Mouse (Mus musculus): ENCODE measurements around the gene Cend1. TPM values are rescaled to one million over a fixed set of nuclear protein-coding genes. Genes with fewer than 3 reads are reported as not detected.

Gene Cend1
- polyA plus RNA-seq, 1 experiment from 2014 or later = 1.6 TPM

- no peaks in the 10 kb centered on the region for H3K9me3 ChIP-seq (ENCODE audit: control insufficient read depth, low read length)
- no peak overlapping the region for H3K4me2 ChIP-seq (ENCODE audit: low read length)
- H3K4me3 ChIP-seq (ENCODE audit: control insufficient read depth in 1 of 2, insufficient read depth in 1 of 2, low read depth in 1 of 2, low read length in 2 of 2) = no peak overlapping the region
- H3K27me3 ChIP-seq (ENCODE audit: control insufficient read depth, insufficient read depth, low read length) = no peaks in the 10 kb centered on the region
- no peak for ATAC-seq (ENCODE audit: insufficient number of reproducible peaks, insufficient read depth, low FRiP score, low read depth)
- H3K4me1 ChIP-seq (ENCODE audit: control insufficient read depth in 2 of 2, insufficient read depth in 2 of 2, low read length in 2 of 2) = peaks cover 28 to 36% of the 10 kb centered on the region in 2 experiments
- H3K36me3 ChIP-seq (ENCODE audit: control insufficient read depth, insufficient read depth, low read length) = peaks cover 32% of the 10 kb centered on the region
- H3K27ac ChIP-seq (replicated peaks in 1 of 2; ENCODE audit: control insufficient read depth in 1 of 2, insufficient read depth in 1 of 2, low read depth in 2 of 2, low read length in 2 of 2) = no peak overlapping the region
- no peak overlapping the region for H3K9ac ChIP-seq (ENCODE audit: low read length)
- 95% methylated on average over 11 of the region's 11 CpGs for WGBS
These were observed 10.5 kb upstream of the Cend1 start for GRCm38 (mm10) chr7:141439811-141440210.

- peaks cover 33 to 42% of the 10 kb centered on the region in 2 experiments for H3K4me1 ChIP-seq (ENCODE audit: control insufficient read depth in 2 of 2, insufficient read depth in 2 of 2, low read length in 2 of 2)
- WGBS = 92% methylated on average over 10 of the region's 10 CpGs
These were observed 9.9 kb upstream of the Cend1 start for GRCm38 (mm10) chr7:141439140-141439679.

GRCm38 (mm10) chr7:141438201-141438968, 9.1 kb upstream of the Cend1 start:
- 89% methylated on average over 12 of the region's 12 CpGs for WGBS
- no peaks in the 10 kb centered on the region for H3K9me3 ChIP-seq (ENCODE audit: control insufficient read depth, low read length)
- peaks cover 37% of the 10 kb centered on the region for H3K36me3 ChIP-seq (ENCODE audit: control insufficient read depth, insufficient read depth, low read length)
- H3K4me3 ChIP-seq (ENCODE audit: control insufficient read depth in 1 of 2, insufficient read depth in 1 of 2, low read depth in 1 of 2, low read length in 2 of 2) = no peak overlapping the region
- no peaks in the 10 kb centered on the region for H3K27me3 ChIP-seq (ENCODE audit: control insufficient read depth, insufficient read depth, low read length)
- ATAC-seq (ENCODE audit: insufficient number of reproducible peaks, insufficient read depth, low FRiP score, low read depth) = no peak
- peaks cover 33 to 46% of the 10 kb centered on the region in 2 experiments for H3K4me1 ChIP-seq (ENCODE audit: control insufficient read depth in 2 of 2, insufficient read depth in 2 of 2, low read length in 2 of 2)
- no peak overlapping the region for H3K27ac ChIP-seq (replicated peaks in 1 of 2; ENCODE audit: control insufficient read depth in 1 of 2, insufficient read depth in 1 of 2, low read depth in 2 of 2, low read length in 2 of 2)
- no peak overlapping the region for H3K4me2 ChIP-seq (ENCODE audit: low read length)
- H3K9ac ChIP-seq (ENCODE audit: low read length) = no peak overlapping the region

More at GRCm38 (mm10) chr7:141439140-141439679, 9.9 kb upstream of the Cend1 start:
- Histone ChIP-seq H3K9ac (ENCODE audit: low read length) (no peak overlapping the region), H3K36me3 (ENCODE audit: control insufficient read depth, insufficient read depth, low read length) (peaks cover 32% of the 10 kb centered on the region), H3K4me3 (ENCODE audit: control insufficient read depth in 1 of 2, insufficient read depth in 1 of 2, low read depth in 1 of 2, low read length in 2 of 2) (no peak overlapping the region), H3K9me3 (ENCODE audit: control insufficient read depth, low read length) (no peaks in the 10 kb centered on the region), H3K27me3 (ENCODE audit: control insufficient read depth, insufficient read depth, low read length) (no peaks in the 10 kb centered on the region), H3K4me2 (ENCODE audit: low read length) (no peak overlapping the region), H3K27ac (replicated peaks in 1 of 2; ENCODE audit: control insufficient read depth in 1 of 2, insufficient read depth in 1 of 2, low read depth in 2 of 2, low read length in 2 of 2) (no peak overlapping the region)
- ATAC-seq (ENCODE audit: insufficient number of reproducible peaks, insufficient read depth, low FRiP score, low read depth) = no peak

- 5% methylated on average over 53 of the region's 53 CpGs for WGBS
- peaks cover 42% of the 10 kb centered on the region for H3K36me3 ChIP-seq (ENCODE audit: control insufficient read depth, insufficient read depth, low read length)
- peak within 1 kb of the TSS; percentile 71 to 96 for H3K4me3 ChIP-seq (ENCODE audit: control insufficient read depth in 1 of 2, insufficient read depth in 1 of 2, low read depth in 1 of 2, low read length in 2 of 2)
- no peaks in the 10 kb centered on the region for H3K27me3 ChIP-seq (ENCODE audit: control insufficient read depth, insufficient read depth, low read length)
- peak within 1 kb of the TSS; percentile 83 for H3K9ac ChIP-seq (ENCODE audit: low read length)
- peak within 1 kb of the TSS; percentile 34 to 63; a peak in 2 of 4 replicates for H3K27ac ChIP-seq (replicated peaks in 1 of 2; ENCODE audit: control insufficient read depth in 1 of 2, insufficient read depth in 1 of 2, low read depth in 2 of 2, low read length in 2 of 2)
- peaks cover 24 to 37% of the 10 kb centered on the region in 2 experiments for H3K4me1 ChIP-seq (ENCODE audit: control insufficient read depth in 2 of 2, insufficient read depth in 2 of 2, low read length in 2 of 2)
- peak; percentile 65 for ATAC-seq (ENCODE audit: insufficient number of reproducible peaks, insufficient read depth, low FRiP score, low read depth)
- no peaks in the 10 kb centered on the region for H3K9me3 ChIP-seq (ENCODE audit: control insufficient read depth, low read length)
- H3K4me2 ChIP-seq (ENCODE audit: low read length) = peak within 1 kb of the TSS; percentile 92
These were observed 8.2 kb upstream of the Cend1 start, which contains the start of gene Slc25a22 for GRCm38 (mm10) chr7:141437178-141438120. Slc25a22 (minus strand) TSS chr7:141437892.

- Histone ChIP-seq H3K27ac (replicated peaks in 1 of 2; ENCODE audit: control insufficient read depth in 1 of 2, insufficient read depth in 1 of 2, low read depth in 2 of 2, low read length in 2 of 2) (no peak overlapping the region), H3K4me1 (ENCODE audit: control insufficient read depth in 2 of 2, insufficient read depth in 2 of 2, low read length in 2 of 2) (peaks cover 24 to 33% of the 10 kb centered on the region in 2 experiments), H3K9ac (ENCODE audit: low read length) (peak overlapping the region; percentile 83), H3K36me3 (ENCODE audit: control insufficient read depth, insufficient read depth, low read length) (peaks cover 50% of the 10 kb centered on the region), H3K9me3 (ENCODE audit: control insufficient read depth, low read length) (no peaks in the 10 kb centered on the region), H3K4me3 (ENCODE audit: control insufficient read depth in 1 of 2, insufficient read depth in 1 of 2, low read depth in 1 of 2, low read length in 2 of 2) (peak overlapping the region; percentile 71 to 96; a peak in 3 of 4 replicates), H3K27me3 (ENCODE audit: control insufficient read depth, insufficient read depth, low read length) (no peaks in the 10 kb centered on the region), H3K4me2 (ENCODE audit: low read length) (peak overlapping the region; percentile 92)
- ATAC-seq (ENCODE audit: insufficient number of reproducible peaks, insufficient read depth, low FRiP score, low read depth) = no peak
- WGBS = 59% methylated on average over 2 of the region's 2 CpGs
These were observed 7.2 kb upstream of the Cend1 start for GRCm38 (mm10) chr7:141436523-141436892.

- H3K4me2 ChIP-seq (ENCODE audit: low read length) = no peak overlapping the region
- H3K4me3 ChIP-seq (ENCODE audit: control insufficient read depth in 1 of 2, insufficient read depth in 1 of 2, low read depth in 1 of 2, low read length in 2 of 2) = peak overlapping the region in 1 of 2 experiments; percentile 50; a peak in 1 of 4 replicates
- H3K27me3 ChIP-seq (ENCODE audit: control insufficient read depth, insufficient read depth, low read length) = no peaks in the 10 kb centered on the region
- H3K9ac ChIP-seq (ENCODE audit: low read length) = peak overlapping the region; percentile 73; the same call in 1 of the 2 replicates
- ATAC-seq (ENCODE audit: insufficient number of reproducible peaks, insufficient read depth, low FRiP score, low read depth) = no peak
- no peaks in the 10 kb centered on the region for H3K9me3 ChIP-seq (ENCODE audit: control insufficient read depth, low read length)
- 92% methylated on average over 9 of the region's 9 CpGs for WGBS
- H3K27ac ChIP-seq (replicated peaks in 1 of 2; ENCODE audit: control insufficient read depth in 1 of 2, insufficient read depth in 1 of 2, low read depth in 2 of 2, low read length in 2 of 2) = no peak overlapping the region
- peaks cover 24 to 33% of the 10 kb centered on the region in 2 experiments for H3K4me1 ChIP-seq (ENCODE audit: control insufficient read depth in 2 of 2, insufficient read depth in 2 of 2, low read length in 2 of 2)
- H3K36me3 ChIP-seq (ENCODE audit: control insufficient read depth, insufficient read depth, low read length) = peaks cover 50% of the 10 kb centered on the region
These were observed 6.7 kb upstream of the Cend1 start for GRCm38 (mm10) chr7:141435856-141436522.
